Mouse (Mus musculus) left cerebral cortex, postnatal 10 days (tissue): ENCODE measurements at regions not wholly inside any gene's neighbourhood (a gene's known extent, or its start where the extent isn't known, plus 50 kb on each side); places are given as distances from the start of the nearest gene placed in this dataset.
A peak's percentile ranks its signal among the peaks of the same experiment; 100 is the strongest.

Experiments used
- DNase-seq, 2 experiments: peaks; one replicate each; pipeline ENCODE4 v3.0.0; 2021 to 2022; ENCODE audit warnings: low spot score in 2 of 2, mixed read lengths in 1 of 2; ENCODE audit errors: extremely low spot score in 1 of 2
- intact Hi-C: fragments of 180-260 bp; cut with DNase I; formaldehyde crosslinking; loops from one replicate; pipeline ENCODE4 v1.15.1; 2025

GRCm38 (mm10) chr7:78123386-78123785 is 614.4 kb downstream of the Ntrk3 start:
- DNase-seq: no peak
- intact Hi-C loops: no loop called here

GRCm38 (mm10) chr7:78121151-78121486 is 616.7 kb downstream of the Ntrk3 start:
- intact Hi-C loops: no loop called here
- no peak for DNase-seq

- no peak for DNase-seq
- intact Hi-C loops: no loop called here
Measured at GRCm38 (mm10) chr7:78120462-78121150, 617.2 kb downstream of the Ntrk3 start.

GRCm38 (mm10) chr7:78119809-78120208 is 618.0 kb downstream of the Ntrk3 start:
- intact Hi-C loops: no loop called here
- no peak for DNase-seq

- intact Hi-C loops: no loop called here
- DNase-seq: peak in 1 of 2 experiments; percentile 20
Measured at GRCm38 (mm10) chr7:78111291-78111690, 626.5 kb downstream of the Ntrk3 start.

- intact Hi-C loops: no loop called here
- no peak for DNase-seq
Measured at GRCm38 (mm10) chr7:78103536-78104279, 634.1 kb downstream of the Ntrk3 start.

GRCm38 (mm10) chr7:78102396-78102795 is 635.4 kb downstream of the Ntrk3 start:
- DNase-seq: no peak

GRCm38 (mm10) chr7:78086566-78087008 is 651.2 kb downstream of the Ntrk3 start:
- intact Hi-C loops: no loop called here
- peak in 1 of 2 experiments; percentile 30 for DNase-seq

More at GRCm38 (mm10) chr7:78102396-78102795, 635.4 kb downstream of the Ntrk3 start:
- intact Hi-C loops: no loop called here

- DNase-seq: no peak
- intact Hi-C loops: no loop called here
Measured at GRCm38 (mm10) chr7:78085783-78086565, 651.8 kb downstream of the Ntrk3 start.

- intact Hi-C loops: no loop called here
- no peak for DNase-seq
Measured at GRCm38 (mm10) chr7:78079708-78080107, 658.1 kb downstream of the Ntrk3 start.

GRCm38 (mm10) chr7:78071131-78071530 is 666.7 kb downstream of the Ntrk3 start:
- DNase-seq: peak in 1 of 2 experiments; percentile 59
- intact Hi-C loops: no loop called here

GRCm38 (mm10) chr7:78061631-78062030 is 676.2 kb downstream of the Ntrk3 start:
- intact Hi-C loops: no loop called here
- DNase-seq: no peak

- intact Hi-C loops: no loop called here
- DNase-seq: no peak
Measured at GRCm38 (mm10) chr7:78049606-78050005, 688.2 kb downstream of the Ntrk3 start.

GRCm38 (mm10) chr7:78045456-78045855 is 692.4 kb downstream of the Ntrk3 start:
- DNase-seq: peak in 1 of 2 experiments; percentile 21

GRCm38 (mm10) chr7:78031032-78031431 is 706.8 kb downstream of the Ntrk3 start:
- intact Hi-C loops: no loop called here

More at GRCm38 (mm10) chr7:78045456-78045855, 692.4 kb downstream of the Ntrk3 start:
- intact Hi-C loops: no loop called here

GRCm38 (mm10) chr7:78026992-78027615 is 710.7 kb downstream of the Ntrk3 start:
- DNase-seq: peak in 1 of 2 experiments; percentile 4

More at GRCm38 (mm10) chr7:78031032-78031431, 706.8 kb downstream of the Ntrk3 start:
- no peak for DNase-seq

GRCm38 (mm10) chr7:78023591-78023990 is 714.2 kb downstream of the Ntrk3 start:
- intact Hi-C loops: no loop called here
- no peak for DNase-seq

More at GRCm38 (mm10) chr7:78026992-78027615, 710.7 kb downstream of the Ntrk3 start:
- intact Hi-C loops: no loop called here

GRCm38 (mm10) chr7:78023075-78023474 is 714.7 kb downstream of the Ntrk3 start:
- DNase-seq: peak in 1 of 2 experiments; percentile 8
- intact Hi-C loops: no loop called here

- no peak for DNase-seq
- intact Hi-C loops: no loop called here
Measured at GRCm38 (mm10) chr7:78013631-78014030, 724.2 kb downstream of the Ntrk3 start.
